8 mouse cellular contexts compared by ENCODE assay signal in genomic region chr2:75563253-75563913, GRCm38 (mm10).
A peak's percentile ranks its signal among the peaks of the same experiment; 100 is the strongest.
DNase-seq lines count a peak whose midpoint lies in the region.

No protein-coding gene starts in this region.

- peak; percentile 14 for DNase-seq in adrenal gland, postnatal 14 days
- no peak for DNase-seq in adrenal gland, postnatal 10 days
- DNase-seq in spleen, adult 18-20 months, result peak; percentile 5 to 6
- DNase-seq in spleen, adult 12 weeks (ENCODE audit: low spot score), result no peak
- peak; percentile 30 for DNase-seq in lung, postnatal 14 days
- peak; percentile 9 for DNase-seq in yolk sac, embryonic 10.5 days (ENCODE audit: low spot score)
- DNase-seq in adrenal gland, adult (ENCODE audit: inconsistent age in 2 of 2, low spot score in 1 of 2), result no peak
- no peak for DNase-seq in cerebellum, adult 11-12 months

Comparison
In these comparisons a context has a peak if more than half of its experiments do, and no peak if none do; other contexts are left out.
1. DNase-seq: peak in adrenal gland, postnatal 14 days (single experiment), spleen, adult 18-20 months (2 of 2), lung, postnatal 14 days (single experiment) and yolk sac, embryonic 10.5 days (single experiment); none in adrenal gland, postnatal 10 days (single experiment), spleen, adult 12 weeks (single experiment), adrenal gland, adult (0 of 2) and cerebellum, adult 11-12 months (single experiment).